Mouse (Mus musculus) hindbrain, embryonic 10.5 days (tissue): ENCODE data around the gene Lpar6. TPM values are rescaled to one million over a fixed set of nuclear protein-coding genes. Genes with fewer than 3 reads are reported as not detected.

Source experiments
- DNase-seq: peaks from one replicate; pipeline ENCODE4 v3.0.0-alpha.2; 2017; ENCODE audit warnings: low spot score
- H3K27ac ChIP-seq: fragments of 300-500 bp; sonication (generic); 2 replicates; pipeline ENCODE4 v1.5.1; 2016; ENCODE audit warnings: mild to moderate bottlenecking, moderate library complexity
- H3K27me3 ChIP-seq: fragments of 300-500 bp; sonication (generic); 2 replicates; pipeline ENCODE4 v1.6.1; 2016; ENCODE audit warnings: mild to moderate bottlenecking; ENCODE audit not compliant: poor library complexity, insufficient read depth, severe bottlenecking
- H3K36me3 ChIP-seq: fragments of 300-500 bp; sonication (generic); 2 replicates; pipeline ENCODE4 v1.6.1; 2016; ENCODE audit warnings: mild to moderate bottlenecking, moderate library complexity
- H3K4me1 ChIP-seq: fragments of 300-500 bp; sonication (generic); replicated peaks from 2 replicates; pipeline ENCODE4 v1.6.1; 2016; ENCODE audit warnings: mild to moderate bottlenecking
- H3K4me3 ChIP-seq: fragments of 300-500 bp; sonication (generic); 2 replicates; pipeline ENCODE4 v1.5.1; 2016; ENCODE audit warnings: mild to moderate bottlenecking, moderate library complexity
- H3K9me3 ChIP-seq: fragments of 300-500 bp; sonication (generic); 2 replicates; pipeline ENCODE4 v1.6.1; 2016; ENCODE audit warnings: mild to moderate bottlenecking, moderate library complexity
- WGBS: fragments of 180-500 bp; shearing (Covaris S2); methylation state at CpG from one replicate; pipeline ENCODE4 v1.1.7; 2016; 5-methylcytosine and 5-hydroxymethylcytosine counted together
- polyA plus RNA-seq: library from polyadenylated mRNA; unstranded; fragments of >200 nt; fragmentation: Nextera tagmentation; extraction: Ambion mirVana; gene quantifications from 2 replicates; pipeline ENCODE4 v1.2.1, GENCODE M21; 2016

Lpar6 gene
- 15.4 and 18.0 TPM in 2 replicates for polyA plus RNA-seq

GRCm38 (mm10) chr14:73237848-73238321 is at the start of gene Lpar6:
Gene Lpar6, plus strand, starts transcription at chr14:73237895.
- peaks cover 18% of the 10 kb centered on the region for H3K36me3 ChIP-seq
- H3K9me3 ChIP-seq: no peaks in the 10 kb centered on the region
- peaks cover 19% of the 10 kb centered on the region for H3K4me1 ChIP-seq
- peak within 1 kb of the TSS; percentile 53 for H3K4me3 ChIP-seq
- peak within 1 kb of the TSS; percentile 92 for H3K27ac ChIP-seq
- under 1% methylated on average over 19 of the region's 19 CpGs for WGBS
- H3K27me3 ChIP-seq: no peaks in the 10 kb centered on the region
- DNase-seq: peak; percentile 77

- WGBS: 69% methylated on average over 5 of the region's 5 CpGs
Observed at GRCm38 (mm10) chr14:73199058-73199457, 38.6 kb upstream of the Lpar6 start.

GRCm38 (mm10) chr14:73201447-73201846 is 36.2 kb upstream of the Lpar6 start:
- H3K9me3 ChIP-seq: no peaks in the 10 kb centered on the region
- DNase-seq: no peak
- peaks cover 44% of the 10 kb centered on the region for H3K36me3 ChIP-seq
- H3K27ac ChIP-seq: no peak overlapping the region
- WGBS: 75% methylated on average over 3 of the region's 3 CpGs
- no peak overlapping the region for H3K4me3 ChIP-seq
- no peaks in the 10 kb centered on the region for H3K4me1 ChIP-seq
- H3K27me3 ChIP-seq: no peaks in the 10 kb centered on the region

More at GRCm38 (mm10) chr14:73199058-73199457, 38.6 kb upstream of the Lpar6 start:
- Histone ChIP-seq H3K9me3 (no peaks in the 10 kb centered on the region), H3K27ac (no peak overlapping the region), H3K4me3 (no peak overlapping the region), H3K36me3 (peaks cover 52% of the 10 kb centered on the region), H3K27me3 (no peaks in the 10 kb centered on the region), H3K4me1 (no peaks in the 10 kb centered on the region)
- no peak for DNase-seq

- Histone ChIP-seq H3K9me3 (no peaks in the 10 kb centered on the region), H3K27ac (no peak overlapping the region), H3K36me3 (peaks cover 21% of the 10 kb centered on the region), H3K4me3 (no peak overlapping the region), H3K27me3 (no peaks in the 10 kb centered on the region), H3K4me1 (no peaks in the 10 kb centered on the region)
- no peak for DNase-seq
- WGBS: 85% methylated on average over 3 of the region's 3 CpGs
Observed at GRCm38 (mm10) chr14:73204016-73204415, 33.7 kb upstream of the Lpar6 start.

- Histone ChIP-seq H3K4me3 (no peak overlapping the region), H3K9me3 (no peaks in the 10 kb centered on the region), H3K27me3 (no peaks in the 10 kb centered on the region), H3K4me1 (no peaks in the 10 kb centered on the region), H3K27ac (no peak overlapping the region), H3K36me3 (peaks cover 33% of the 10 kb centered on the region)
- DNase-seq: no peak
Observed at GRCm38 (mm10) chr14:73209262-73209661, 28.4 kb upstream of the Lpar6 start.

- H3K4me1 ChIP-seq: no peaks in the 10 kb centered on the region
- no peak for DNase-seq
- no peak overlapping the region for H3K4me3 ChIP-seq
- H3K36me3 ChIP-seq: peaks cover 36% of the 10 kb centered on the region
- no peaks in the 10 kb centered on the region for H3K9me3 ChIP-seq
- H3K27me3 ChIP-seq: no peaks in the 10 kb centered on the region
- WGBS: 93% methylated on average over 8 of the region's 8 CpGs
- H3K27ac ChIP-seq: no peak overlapping the region
Observed at GRCm38 (mm10) chr14:73210196-73210595, 27.5 kb upstream of the Lpar6 start.

- Histone ChIP-seq H3K4me1 (no peaks in the 10 kb centered on the region), H3K9me3 (no peaks in the 10 kb centered on the region), H3K27me3 (no peaks in the 10 kb centered on the region), H3K36me3 (peaks cover 49% of the 10 kb centered on the region), H3K27ac (no peak overlapping the region), H3K4me3 (no peak overlapping the region)
- DNase-seq: no peak
- WGBS: 95% methylated on average over 5 of the region's 5 CpGs
Observed at GRCm38 (mm10) chr14:73211477-73211876, 26.2 kb upstream of the Lpar6 start.

GRCm38 (mm10) chr14:73217062-73217461 is 20.6 kb upstream of the Lpar6 start:
- Histone ChIP-seq H3K9me3 (no peaks in the 10 kb centered on the region), H3K4me1 (peaks cover 7% of the 10 kb centered on the region), H3K4me3 (no peak overlapping the region), H3K36me3 (peaks cover 38% of the 10 kb centered on the region), H3K27me3 (no peaks in the 10 kb centered on the region), H3K27ac (no peak overlapping the region)
- no peak for DNase-seq
- WGBS: 89% methylated on average over 1 of the region's 1 CpGs

- Histone ChIP-seq H3K9me3 (no peaks in the 10 kb centered on the region), H3K36me3 (no peaks in the 10 kb centered on the region), H3K4me3 (no peak overlapping the region), H3K27me3 (no peaks in the 10 kb centered on the region), H3K4me1 (peaks cover 7% of the 10 kb centered on the region), H3K27ac (no peak overlapping the region)
- no peak for DNase-seq
- WGBS: 92% methylated on average over 9 of the region's 9 CpGs
Observed at GRCm38 (mm10) chr14:73222316-73222970, 15.3 kb upstream of the Lpar6 start.

- DNase-seq: no peak
- peaks cover 11% of the 10 kb centered on the region for H3K36me3 ChIP-seq
- no peaks in the 10 kb centered on the region for H3K9me3 ChIP-seq
- H3K4me1 ChIP-seq: peaks cover 4% of the 10 kb centered on the region; the same call in 1 of the 2 replicates
- no peaks in the 10 kb centered on the region for H3K27me3 ChIP-seq
- no peak overlapping the region for H3K27ac ChIP-seq
- no peak overlapping the region for H3K4me3 ChIP-seq
- WGBS: 90% methylated on average over 3 of the region's 3 CpGs
Observed at GRCm38 (mm10) chr14:73226346-73226745, 11.3 kb upstream of the Lpar6 start.

- peaks cover 9% of the 10 kb centered on the region; the same call in 1 of the 2 replicates for H3K4me1 ChIP-seq
- no peaks in the 10 kb centered on the region for H3K9me3 ChIP-seq
- WGBS: 57% methylated on average over 1 of the region's 1 CpGs
- H3K4me3 ChIP-seq: no peak overlapping the region
- H3K36me3 ChIP-seq: peaks cover 11% of the 10 kb centered on the region
- H3K27ac ChIP-seq: no peak overlapping the region
- no peak for DNase-seq
- no peaks in the 10 kb centered on the region for H3K27me3 ChIP-seq
Observed at GRCm38 (mm10) chr14:73226849-73227248, 10.8 kb upstream of the Lpar6 start.

- peak; percentile 15 for DNase-seq
- H3K27ac ChIP-seq: peak overlapping the region; percentile 66
- H3K9me3 ChIP-seq: no peaks in the 10 kb centered on the region
- no peak overlapping the region for H3K4me3 ChIP-seq
- no peaks in the 10 kb centered on the region for H3K27me3 ChIP-seq
- WGBS: 23% methylated on average over 5 of the region's 5 CpGs
- peaks cover 24% of the 10 kb centered on the region for H3K4me1 ChIP-seq
- peaks cover 11% of the 10 kb centered on the region for H3K36me3 ChIP-seq
Observed at GRCm38 (mm10) chr14:73231286-73231982, 6.3 kb upstream of the Lpar6 start.

GRCm38 (mm10) chr14:73234468-73235031 is 3.1 kb upstream of the Lpar6 start:
- DNase-seq: peak; percentile 25
- H3K9me3 ChIP-seq: no peaks in the 10 kb centered on the region
- H3K4me1 ChIP-seq: peaks cover 29% of the 10 kb centered on the region
- WGBS: 8% methylated on average over 2 of the region's 2 CpGs
- H3K4me3 ChIP-seq: no peak overlapping the region
- peaks cover 11% of the 10 kb centered on the region for H3K36me3 ChIP-seq
- no peaks in the 10 kb centered on the region for H3K27me3 ChIP-seq
- peak overlapping the region; percentile 80 for H3K27ac ChIP-seq
